Mouse (Mus musculus): ENCODE data around the gene Gm13272. TPM values are rescaled to one million over a fixed set of nuclear protein-coding genes. Genes with fewer than 3 reads are reported as not detected.
A peak's percentile ranks its signal among the peaks of the same experiment; 100 is the strongest.
"Not testable (repeated sequence)": the region's sequence is repeated elsewhere in the genome, so short reads cannot be mapped to it uniquely, and the experiment has no call there.

Gm13272 gene
- total RNA-seq, 2 experiments from 2014 or later, result not detected

GRCm38 (mm10) chr4:88782335-88782734 lies 2.7 kb downstream of the Gm13272 start:
- not testable (repeated sequence) for DNase-seq (ENCODE audit: low spot score in 2 of 2)

DNA sequence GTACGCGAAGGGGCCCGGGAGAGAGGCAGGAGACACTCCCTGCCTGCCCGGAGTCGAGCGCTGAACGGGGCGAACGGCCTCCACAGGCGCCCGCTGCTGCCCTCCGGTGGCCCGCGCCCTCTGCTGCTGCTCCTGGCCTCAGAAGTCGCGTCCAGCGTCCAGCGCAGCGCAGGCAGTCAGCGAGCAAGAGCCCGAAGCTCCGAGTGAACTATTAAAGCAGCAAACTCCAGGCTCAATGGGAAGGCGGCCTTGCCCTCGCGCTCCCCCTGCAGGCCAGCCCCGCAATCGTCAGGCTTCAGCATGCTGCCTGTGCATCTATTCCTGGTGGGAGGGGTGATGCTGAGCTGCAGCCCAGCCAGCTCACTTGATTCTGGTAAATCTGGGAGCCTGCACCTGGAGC lies 5.8 kb downstream of the Gm13272 start, which contains the start of gene Gm13276:
Gene Gm13276, plus strand, starts transcription at position 301 of the 400 bp plus-strand sequence.
- DNase-seq (ENCODE audit: low spot score in 2 of 2), result not testable (repeated sequence)

- DNase-seq (ENCODE audit: low spot score in 2 of 2), result peak; percentile 58 to 79
Measured at GRCm38 (mm10) chr4:88788402-88788801, 8.8 kb downstream of the Gm13272 start, which contains the start of gene Gm13277. TSS of gene Gm13277 (plus strand) at chr4:88788632.

DNA sequence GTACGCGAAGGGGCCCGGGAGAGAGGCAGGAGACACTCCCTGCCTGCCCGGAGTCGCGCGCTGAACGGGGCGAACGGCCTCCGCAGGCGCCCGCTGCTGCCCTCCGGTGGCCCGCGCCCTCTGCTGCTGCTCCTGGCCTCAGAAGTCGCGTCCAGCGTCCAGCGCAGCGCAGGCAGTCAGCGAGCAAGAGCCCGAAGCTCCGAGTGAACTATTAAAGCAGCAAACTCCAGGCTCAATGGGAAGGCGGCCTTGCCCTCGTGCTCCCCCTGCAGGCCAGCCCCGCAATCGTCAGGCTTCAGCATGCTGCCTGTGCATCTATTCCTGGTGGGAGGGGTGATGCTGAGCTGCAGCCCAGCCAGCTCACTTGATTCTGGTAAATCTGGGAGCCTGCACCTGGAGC lies 11.6 kb downstream of the Gm13272 start, which contains the start of gene Gm13278:
Gene Gm13278, plus strand, starts transcription at position 301 of the 400 bp plus-strand sequence.
- not testable (repeated sequence) for DNase-seq (ENCODE audit: low spot score in 2 of 2)

GRCm38 (mm10) chr4:88793936-88794675 lies 14.5 kb downstream of the Gm13272 start, which contains the start of gene Gm13275:
TSS of gene Gm13275 (plus strand) at chr4:88794487.
- DNase-seq (ENCODE audit: low spot score in 2 of 2), result peak; percentile 52 to 63

- DNase-seq (ENCODE audit: low spot score in 2 of 2), result not testable (repeated sequence)
Measured at GRCm38 (mm10) chr4:88797097-88797496, 17.4 kb downstream of the Gm13272 start, which contains the start of gene Gm13279. TSS of gene Gm13279 (plus strand) at chr4:88797397.

DNA sequence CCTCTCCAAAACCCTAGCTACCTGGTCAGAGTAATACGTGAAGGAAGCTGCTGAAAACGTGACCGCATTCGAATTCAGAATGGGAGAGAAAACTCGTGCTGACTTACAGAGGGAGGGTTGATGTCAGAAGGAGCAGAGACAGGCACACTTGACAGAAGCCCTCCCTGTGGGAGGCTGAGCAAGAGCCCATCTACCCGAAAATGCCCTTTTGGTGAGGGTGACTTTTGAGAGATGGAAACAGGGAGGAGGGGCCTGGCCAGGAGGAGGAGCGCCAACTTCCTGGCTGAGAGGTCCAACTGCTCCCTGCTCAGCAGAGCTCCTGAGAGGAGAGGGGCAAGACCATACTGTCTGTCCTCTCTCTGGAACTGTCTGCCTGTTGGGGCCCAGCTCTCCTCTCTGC lies 19.7 kb downstream of the Gm13272 start, which contains the start of gene Gm13285:
Gene Gm13285, plus strand, starts transcription at position 301 of the 400 bp plus-strand sequence.
- DNase-seq (ENCODE audit: low spot score in 2 of 2), result not testable (repeated sequence)

DNA sequence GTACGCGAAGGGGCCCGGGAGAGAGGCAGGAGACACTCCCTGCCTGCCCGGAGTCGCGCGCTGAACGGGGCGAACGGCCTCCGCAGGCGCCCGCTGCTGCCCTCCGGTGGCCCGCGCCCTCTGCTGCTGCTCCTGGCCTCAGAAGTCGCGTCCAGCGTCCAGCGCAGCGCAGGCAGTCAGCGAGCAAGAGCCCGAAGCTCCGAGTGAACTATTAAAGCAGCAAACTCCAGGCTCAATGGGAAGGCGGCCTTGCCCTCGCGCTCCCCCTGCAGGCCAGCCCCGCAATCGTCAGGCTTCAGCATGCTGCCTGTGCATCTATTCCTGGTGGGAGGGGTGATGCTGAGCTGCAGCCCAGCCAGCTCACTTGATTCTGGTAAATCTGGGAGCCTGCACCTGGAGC lies 23.3 kb downstream of the Gm13272 start, which contains the start of gene Gm13287:
Gene Gm13287, plus strand, starts transcription at position 301 of the 400 bp plus-strand sequence.
- DNase-seq (ENCODE audit: low spot score in 2 of 2), result not testable (repeated sequence)

GRCm38 (mm10) chr4:88805231-88805630 lies 25.6 kb downstream of the Gm13272 start, which contains the start of gene Gm13288:
TSS of gene Gm13288 (plus strand) at chr4:88805531.
- not testable (repeated sequence) for DNase-seq (ENCODE audit: low spot score in 2 of 2)

GRCm38 (mm10) chr4:88805761-88806160 lies 26.1 kb downstream of the Gm13272 start:
- not testable (repeated sequence) for DNase-seq (ENCODE audit: low spot score in 2 of 2)

DNA sequence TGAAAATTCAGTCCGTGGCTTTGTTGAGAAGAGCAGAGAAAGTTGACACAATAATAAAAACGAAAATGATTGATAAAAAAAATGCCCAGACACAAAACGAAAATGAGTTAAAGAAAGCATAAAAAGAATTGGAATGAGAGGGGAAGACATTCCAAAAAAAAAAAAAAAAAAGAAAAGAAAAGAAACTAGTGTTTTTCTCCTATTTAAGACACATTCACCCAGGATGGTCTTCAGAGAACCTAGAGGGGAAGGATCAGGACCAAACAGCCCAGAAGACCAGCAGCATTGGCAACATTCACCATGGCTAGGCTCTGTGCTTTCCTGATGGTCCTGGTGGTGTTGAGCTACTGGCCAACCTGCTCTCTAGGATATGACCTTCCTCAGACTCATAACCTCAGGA lies 36.3 kb downstream of the Gm13272 start, which contains the start of gene Ifna7:
Gene Ifna7, plus strand, starts transcription at position 301 of the 400 bp plus-strand sequence.
- DNase-seq (ENCODE audit: low spot score in 2 of 2), result no peak

- DNase-seq (ENCODE audit: low spot score in 2 of 2), result no peak
Measured at GRCm38 (mm10) chr4:88819659-88820058, 40.0 kb downstream of the Gm13272 start, which contains the start of gene Ifna11. TSS of gene Ifna11 (plus strand) at chr4:88819959.

- DNase-seq (ENCODE audit: low spot score in 2 of 2), result peak in 1 of 2 experiments; percentile 14
Measured at GRCm38 (mm10) chr4:88822995-88823394, 43.3 kb downstream of the Gm13272 start.

- not testable (repeated sequence) for DNase-seq (ENCODE audit: low spot score in 2 of 2)
Measured at GRCm38 (mm10) chr4:88827116-88827515, 47.5 kb downstream of the Gm13272 start, which contains the start of gene Ifna6. TSS of gene Ifna6 (plus strand) at chr4:88827416.

Other genes starting within 250 kb of the Gm13272 start
- gene Ifna15, start 221.6 kb upstream of the Gm13272 start, total RNA-seq (2021), result not detected
- not detected for gene Ifna14, start 208.1 kb upstream of the Gm13272 start, total RNA-seq (2021)
- not detected for gene Ifna9, start 187.5 kb upstream of the Gm13272 start, total RNA-seq (2021)
- gene Ifna12, start 176.5 kb upstream of the Gm13272 start, total RNA-seq (2021), result not detected
- not detected for gene C87499, start 145.4 kb upstream of the Gm13272 start, total RNA-seq (2021)
- not detected for gene Ifna13, start 135.4 kb upstream of the Gm13272 start, total RNA-seq (2021)
- gene Ifna16, start 102.9 kb upstream of the Gm13272 start, total RNA-seq (2021), result not detected
- not detected for gene Ifna2, start 95.9 kb upstream of the Gm13272 start, total RNA-seq (2021)
- gene Ifnab, start 88.5 kb upstream of the Gm13272 start, total RNA-seq (2021), result not detected
- 1 to 10 TPM; 1.1 to 1.6 TPM for gene Gm26566, start 58.0 kb upstream of the Gm13272 start, total RNA-seq (2021)
- gene Klhl9, start 57.4 kb upstream of the Gm13272 start, total RNA-seq (2021), result 100 to 1,000 TPM; 103 to 111 TPM
- not detected for gene Gm13271, start 25.0 kb upstream of the Gm13272 start, total RNA-seq (2021)
- gene Gm13283, start 19.7 kb upstream of the Gm13272 start, total RNA-seq (2021), result not detected
- gene Gm13290, start 6.0 kb upstream of the Gm13272 start, total RNA-seq (2021), result not detected
- gene Gm13289, start 2.9 kb upstream of the Gm13272 start, total RNA-seq (2021), result not detected
- gene Ifnz, start 2.3 kb downstream of the Gm13272 start, total RNA-seq (2021), result not detected
- not detected for gene Gm13276, start 5.9 kb downstream of the Gm13272 start, total RNA-seq (2021)
- gene Gm13277, start 8.8 kb downstream of the Gm13272 start, total RNA-seq (2021), result not detected
- gene Gm13278, start 11.7 kb downstream of the Gm13272 start, total RNA-seq (2021), result not detected
- not detected for gene Gm13275, start 14.6 kb downstream of the Gm13272 start, total RNA-seq (2021)
- gene Gm13279, start 17.5 kb downstream of the Gm13272 start, total RNA-seq (2021), result not detected
- not detected for gene Gm13285, start 19.8 kb downstream of the Gm13272 start, total RNA-seq (2021)
- not detected for gene Gm13287, start 23.4 kb downstream of the Gm13272 start, total RNA-seq (2021)
- gene Gm13288, start 25.7 kb downstream of the Gm13272 start, total RNA-seq (2021), result not detected
- not detected for gene Ifna7, start 36.4 kb downstream of the Gm13272 start, total RNA-seq (2021)
- gene Ifna11, start 40.1 kb downstream of the Gm13272 start, total RNA-seq (2021), result not detected
- not detected for gene Ifna6, start 47.6 kb downstream of the Gm13272 start, total RNA-seq (2021)
- gene Ifna5, start 55.7 kb downstream of the Gm13272 start, total RNA-seq (2021), result not detected
- not detected for gene Ifna4, start 62.0 kb downstream of the Gm13272 start, total RNA-seq (2021)
- not detected for gene Ifna1, start 70.2 kb downstream of the Gm13272 start, total RNA-seq (2021)
- not detected for gene Ifne, start 100.4 kb downstream of the Gm13272 start, total RNA-seq (2021)

Measured in layer of hippocampus, adult 18-20 months (tissue).